Mouse (Mus musculus) embryonic fibroblast, embryonic 13.5 days (primary cell): ENCODE data around the gene Mfge8.

Experiments used
- CTCF ChIP-seq: IDR thresholded peaks from 2 replicates; pipeline ENCODE4 v1.5.1; 2011; ENCODE audit warnings: mild to moderate bottlenecking, control low read depth, low read length, moderate library complexity, borderline replicate concordance; ENCODE audit not compliant: insufficient read depth
- POLR2A ChIP-seq: IDR thresholded peaks from 2 replicates; pipeline ENCODE4 v1.6.1; 2011; ENCODE audit warnings: low read depth, mild to moderate bottlenecking, control low read depth, low read length, moderate library complexity

- no peak for TF ChIP-seq POLR2A
- TF ChIP-seq CTCF, result no peak
These were observed 40.4 kb upstream of the Mfge8 start for GRCm38 (mm10) chr7:79189211-79189610.
